Mouse (Mus musculus) megakaryocyte, embryonic 14.5 days (primary cell): ENCODE results near the gene Arhgap22.

Source experiments
- FLI1 ChIP-seq: IDR thresholded peaks from 2 replicates; pipeline ENCODE4 v1.6.1; 2012; ENCODE audit warnings: low read length, inconsistent platforms, mixed read lengths
- GATA1 ChIP-seq: IDR thresholded peaks from 3 replicates; pipeline ENCODE4 v1.6.1; 2012; ENCODE audit warnings: mixed read lengths, low read length, inconsistent platforms, borderline replicate concordance

- no peak for TF ChIP-seq GATA1
- TF ChIP-seq FLI1, result no peak
These were observed 101.3 kb downstream of the Arhgap22 start for GRCm38 (mm10) chr14:33315111-33315510.
